Mouse (Mus musculus): Measurements from ENCODE around the gene Nlrc4. TPM values are rescaled to one million over a fixed set of nuclear protein-coding genes. Genes with fewer than 3 reads are reported as not detected.

The Nlrc4 gene
- total RNA-seq, 4 experiments from 2014 or later = 0.28 to 0.33 (median 0.31) TPM

Other genes with a start within 250 kb of the Nlrc4 start
- 10 to 100 TPM; 36.5 to 43.7 (median 39.9) TPM for gene Memo1, start 163.6 kb downstream of the Nlrc4 start, total RNA-seq (2022)
- gene Dpy30, start 135.2 kb downstream of the Nlrc4 start, total RNA-seq (2022) = 10 to 100 TPM; 46.1 to 50.2 (median 48.4) TPM
- 10 to 100 TPM; 41.9 to 49.5 (median 45.9) TPM for gene Spast, start 120.2 kb downstream of the Nlrc4 start, total RNA-seq (2022)
- gene Slc30a6, start 63.5 kb downstream of the Nlrc4 start, total RNA-seq (2022) = 10 to 100 TPM; 13.7 to 17.6 (median 15.2) TPM
- 100 to 1,000 TPM in 1 of 4 experiments, 10 to 100 TPM in 3; 75.8 to 100 (median 84.8) TPM for gene Yipf4, start 30.4 kb upstream of the Nlrc4 start, total RNA-seq (2022)
- gene Birc6, start 69.2 kb upstream of the Nlrc4 start, total RNA-seq (2022) = 100 to 1,000 TPM; 107 to 134 (median 116) TPM